Mouse (Mus musculus) spleen, adult 2 months (tissue): Measurements from ENCODE around the gene Dock7. TPM values are rescaled to one million over a fixed set of nuclear protein-coding genes. Genes with fewer than 3 reads are reported as not detected.

Experiments used
- DNase-seq, 2 experiments: peaks; one replicate each; pipeline versions ENCODE4 v3.0.0 to v3.0.0-alpha.2; 2012 to 2021; ENCODE audit warnings: low spot score in 2 of 2, low read depth in 1 of 2
- H3K27ac ChIP-seq: fragments of 200-500 bp; 2 replicates; pipeline ENCODE4 v1.5.1; 2012; ENCODE audit warnings: low read length, inconsistent platforms; ENCODE audit not compliant: insufficient read depth
- H3K27me3 ChIP-seq: fragments of 200-500 bp; 2 replicates; pipeline ENCODE4 v1.6.1; 2012; ENCODE audit warnings: mild to moderate bottlenecking, moderate library complexity, low read length, inconsistent platforms; ENCODE audit not compliant: control insufficient read depth, insufficient read depth
- H3K36me3 ChIP-seq: fragments of 200-500 bp; 2 replicates; pipeline ENCODE4 v1.6.1; 2012; ENCODE audit warnings: mild to moderate bottlenecking, low read length, inconsistent platforms; ENCODE audit not compliant: control insufficient read depth, insufficient read depth
- H3K4me1 ChIP-seq: fragments of 200-500 bp; 2 replicates; pipeline ENCODE4 v1.6.1; 2011; ENCODE audit warnings: inconsistent platforms; ENCODE audit not compliant: control insufficient read depth, insufficient read depth, insufficient read length
- H3K4me3 ChIP-seq: fragments of 200-500 bp; 2 replicates; pipeline ENCODE4 v1.5.1; 2011; ENCODE audit warnings: mild to moderate bottlenecking, inconsistent platforms; ENCODE audit not compliant: insufficient read depth, insufficient read length; ENCODE audit errors: extremely low read depth
- CTCF ChIP-seq: fragments of 200-500 bp; IDR thresholded peaks from 2 replicates; pipeline ENCODE4 v1.5.1; 2011; ENCODE audit warnings: mild to moderate bottlenecking, inconsistent platforms; ENCODE audit not compliant: insufficient read depth, insufficient read length, insufficient replicate concordance; ENCODE audit errors: extremely low read depth
- POLR2A ChIP-seq: fragments of 200-500 bp; IDR thresholded peaks from 2 replicates; pipeline ENCODE4 v1.6.1; 2011; ENCODE audit warnings: low read depth, low read length, inconsistent platforms
- WGBS: fragments of 180-500 bp; shearing (Covaris S2); methylation state at CpG from one replicate; pipeline ENCODE4 v1.1.7; 2018; 5-methylcytosine and 5-hydroxymethylcytosine counted together
- polyA plus RNA-seq: library from polyadenylated mRNA; depleted of rRNA; stranded (reverse); fragments of >200 nt; gene quantifications from 2 replicates; pipeline ENCODE4 v1.2.3, GENCODE M21; 2012

Dock7 gene
- polyA plus RNA-seq, 1 experiment = 5.4 TPM

GRCm38 (mm10) chr4:99102846-99103245, 17.9 kb downstream of the Dock7 start:
- Histone ChIP-seq H3K36me3 (no peaks in the 10 kb centered on the region), H3K4me1 (no peaks in the 10 kb centered on the region), H3K27ac (no peak overlapping the region), H3K27me3 (no peaks in the 10 kb centered on the region), H3K4me3 (no peak overlapping the region)
- DNase-seq = no peak
- 85% methylated on average over 3 of the region's 3 CpGs for WGBS
- no peak for TF ChIP-seq CTCF
- no peak for TF ChIP-seq POLR2A

- no peak overlapping the region for H3K4me3 ChIP-seq
- no peak overlapping the region for H3K27ac ChIP-seq
- H3K36me3 ChIP-seq = no peaks in the 10 kb centered on the region
- no peaks in the 10 kb centered on the region for H3K4me1 ChIP-seq
- 35% methylated on average over 7 of the region's 7 CpGs for WGBS
- no peak for TF ChIP-seq POLR2A
- TF ChIP-seq CTCF = no peak
- no peak for DNase-seq
- no peaks in the 10 kb centered on the region for H3K27me3 ChIP-seq
Measured at GRCm38 (mm10) chr4:99100724-99101123, 20.0 kb downstream of the Dock7 start.

- TF ChIP-seq CTCF (no peak), POLR2A (no peak)
- 92% methylated on average over 3 of the region's 3 CpGs for WGBS
- Histone ChIP-seq H3K4me1 (no peaks in the 10 kb centered on the region), H3K4me3 (no peak overlapping the region), H3K36me3 (no peaks in the 10 kb centered on the region), H3K27ac (no peak overlapping the region), H3K27me3 (no peaks in the 10 kb centered on the region)
- no peak for DNase-seq
Measured at GRCm38 (mm10) chr4:99091777-99092176, 28.9 kb downstream of the Dock7 start.

- TF ChIP-seq POLR2A (no peak), CTCF (no peak)
- Histone ChIP-seq H3K4me3 (no peak overlapping the region), H3K4me1 (no peaks in the 10 kb centered on the region), H3K27ac (no peak overlapping the region), H3K36me3 (no peaks in the 10 kb centered on the region), H3K27me3 (no peaks in the 10 kb centered on the region)
- no peak for DNase-seq
- WGBS = 61% methylated on average over 3 of the region's 3 CpGs
Measured at GRCm38 (mm10) chr4:99091151-99091701, 29.5 kb downstream of the Dock7 start.

GRCm38 (mm10) chr4:99087760-99088485, 32.8 kb downstream of the Dock7 start:
- no peaks in the 10 kb centered on the region for H3K27me3 ChIP-seq
- TF ChIP-seq CTCF (no peak), POLR2A (no peak)
- H3K4me3 ChIP-seq = no peak overlapping the region
- no peak for DNase-seq
- no peak overlapping the region for H3K27ac ChIP-seq
- no peaks in the 10 kb centered on the region for H3K36me3 ChIP-seq
- no peaks in the 10 kb centered on the region for H3K4me1 ChIP-seq
- WGBS = 90% methylated on average over 17 of the region's 17 CpGs

- Histone ChIP-seq H3K27me3 (no peaks in the 10 kb centered on the region), H3K4me1 (no peaks in the 10 kb centered on the region), H3K36me3 (no peaks in the 10 kb centered on the region), H3K4me3 (no peak overlapping the region), H3K27ac (no peak overlapping the region)
- 94% methylated on average over 3 of the region's 3 CpGs for WGBS
- TF ChIP-seq CTCF (no peak), POLR2A (no peak)
- no peak for DNase-seq
Measured at GRCm38 (mm10) chr4:99083862-99084261, 36.9 kb downstream of the Dock7 start.

GRCm38 (mm10) chr4:99081169-99081568, 39.5 kb downstream of the Dock7 start:
- Histone ChIP-seq H3K4me1 (no peaks in the 10 kb centered on the region), H3K36me3 (no peaks in the 10 kb centered on the region), H3K27me3 (no peaks in the 10 kb centered on the region), H3K27ac (no peak overlapping the region), H3K4me3 (no peak overlapping the region)
- TF ChIP-seq CTCF = no peak
- TF ChIP-seq POLR2A = no peak
- DNase-seq = no peak
- WGBS = 83% methylated on average over 1 of the region's 1 CpGs
